Mouse (Mus musculus): ENCODE results near the gene Lexm. TPM values are rescaled to one million over a fixed set of nuclear protein-coding genes. Genes with fewer than 3 reads are reported as not detected.
A peak's percentile ranks its signal among the peaks of the same experiment; 100 is the strongest.

Lexm gene
- polyA plus RNA-seq, 1 experiment: not detected

DNA sequence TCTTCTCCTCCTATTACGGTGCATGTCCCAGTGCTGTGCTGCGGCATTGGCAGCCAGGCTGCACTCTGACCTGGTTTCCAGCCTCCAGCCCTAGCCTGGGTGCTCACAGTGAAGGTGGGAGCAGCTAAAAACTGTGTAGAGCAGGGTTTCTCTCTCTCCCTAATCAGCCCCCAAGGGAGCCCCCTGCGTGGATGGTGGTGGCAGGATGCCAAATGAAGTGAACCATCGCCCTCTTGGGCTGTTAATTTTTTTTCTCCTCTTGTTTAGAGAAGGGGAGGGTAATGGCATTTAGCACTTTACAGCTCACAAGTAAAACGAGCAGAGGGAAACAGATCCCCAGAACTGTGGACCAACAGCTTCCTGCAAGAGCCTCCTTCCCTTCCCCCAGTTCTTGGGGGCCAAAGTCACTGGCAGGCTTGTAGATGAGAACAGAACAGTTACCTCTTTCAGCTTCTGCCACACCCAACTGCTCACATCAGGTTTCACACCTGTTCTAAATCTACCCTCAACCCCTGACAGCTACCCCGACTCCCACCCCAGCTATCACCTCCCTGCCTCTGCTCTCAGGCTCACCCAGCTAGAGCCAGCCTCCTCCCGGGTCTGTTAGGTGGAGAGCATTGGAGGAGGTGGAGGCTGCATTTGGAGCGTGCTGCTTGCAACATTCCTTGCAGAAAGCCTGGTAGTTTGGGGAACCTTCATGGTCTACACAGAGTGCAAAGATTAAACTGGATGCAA lies 26.6 kb upstream of the Lexm start:
- TF ChIP-seq CTCF (IDR thresholded peaks at IDR 0.05; ENCODE audit: borderline replicate concordance, control insufficient read depth, extremely low read depth, insufficient read depth, low read length, poor library complexity) (no peak), POLR2A (IDR thresholded peaks at IDR 0.05; ENCODE audit: control insufficient read depth, extremely low read depth, insufficient read depth, low read length, poor library complexity) (no peak)
- H3K27me3 ChIP-seq (ENCODE audit: control insufficient read depth, insufficient read depth, low read length): no peaks in the 10 kb centered on the region
- no peak overlapping the region for H3K27ac ChIP-seq (ENCODE audit: control insufficient read depth, insufficient read depth, low read length)
- 28% methylated on average over 8 of the region's 8 CpGs for WGBS
- no peak for DNase-seq
- no peaks in the 10 kb centered on the region for H3K4me1 ChIP-seq (replicated peaks; ENCODE audit: control insufficient read depth, insufficient read depth, low read length)
- H3K36me3 ChIP-seq (ENCODE audit: control insufficient read depth, insufficient read depth, low read length): no peaks in the 10 kb centered on the region
- H3K4me3 ChIP-seq (ENCODE audit: control insufficient read depth, insufficient read depth, low read length): no peak overlapping the region

DNA sequence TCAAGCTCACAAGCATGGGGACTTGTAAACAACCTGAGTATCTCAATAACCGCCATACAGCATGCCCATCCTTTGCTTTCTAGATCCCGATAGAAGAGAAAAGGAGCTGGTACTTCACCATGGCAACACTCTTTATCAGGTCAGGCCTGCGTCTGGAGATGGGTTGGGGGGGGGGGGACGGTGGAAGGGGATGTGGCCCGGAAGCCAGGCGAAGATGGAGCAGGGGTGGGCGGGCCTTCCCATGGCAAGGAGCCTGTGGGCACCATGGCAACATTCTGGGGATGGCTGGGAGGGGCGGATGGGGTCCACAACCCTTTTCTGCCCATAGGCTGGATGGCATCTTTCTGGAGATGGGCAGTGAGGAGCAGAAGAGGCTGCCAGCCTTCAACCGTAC lies 17.0 kb upstream of the Lexm start:
- Histone ChIP-seq H3K4me1 (replicated peaks; ENCODE audit: control insufficient read depth, insufficient read depth, low read length) (no peaks in the 10 kb centered on the region), H3K36me3 (ENCODE audit: control insufficient read depth, insufficient read depth, low read length) (no peaks in the 10 kb centered on the region), H3K27me3 (ENCODE audit: control insufficient read depth, insufficient read depth, low read length) (no peaks in the 10 kb centered on the region), H3K4me3 (ENCODE audit: control insufficient read depth, insufficient read depth, low read length) (no peak overlapping the region), H3K27ac (ENCODE audit: control insufficient read depth, insufficient read depth, low read length) (no peak overlapping the region)
- TF ChIP-seq POLR2A (IDR thresholded peaks at IDR 0.05; ENCODE audit: control insufficient read depth, extremely low read depth, insufficient read depth, low read length, poor library complexity) (no peak), CTCF (IDR thresholded peaks at IDR 0.05; ENCODE audit: borderline replicate concordance, control insufficient read depth, extremely low read depth, insufficient read depth, low read length, poor library complexity) (no peak)
- WGBS: 69% methylated on average over 9 of the region's 9 CpGs
- DNase-seq: no peak

DNA sequence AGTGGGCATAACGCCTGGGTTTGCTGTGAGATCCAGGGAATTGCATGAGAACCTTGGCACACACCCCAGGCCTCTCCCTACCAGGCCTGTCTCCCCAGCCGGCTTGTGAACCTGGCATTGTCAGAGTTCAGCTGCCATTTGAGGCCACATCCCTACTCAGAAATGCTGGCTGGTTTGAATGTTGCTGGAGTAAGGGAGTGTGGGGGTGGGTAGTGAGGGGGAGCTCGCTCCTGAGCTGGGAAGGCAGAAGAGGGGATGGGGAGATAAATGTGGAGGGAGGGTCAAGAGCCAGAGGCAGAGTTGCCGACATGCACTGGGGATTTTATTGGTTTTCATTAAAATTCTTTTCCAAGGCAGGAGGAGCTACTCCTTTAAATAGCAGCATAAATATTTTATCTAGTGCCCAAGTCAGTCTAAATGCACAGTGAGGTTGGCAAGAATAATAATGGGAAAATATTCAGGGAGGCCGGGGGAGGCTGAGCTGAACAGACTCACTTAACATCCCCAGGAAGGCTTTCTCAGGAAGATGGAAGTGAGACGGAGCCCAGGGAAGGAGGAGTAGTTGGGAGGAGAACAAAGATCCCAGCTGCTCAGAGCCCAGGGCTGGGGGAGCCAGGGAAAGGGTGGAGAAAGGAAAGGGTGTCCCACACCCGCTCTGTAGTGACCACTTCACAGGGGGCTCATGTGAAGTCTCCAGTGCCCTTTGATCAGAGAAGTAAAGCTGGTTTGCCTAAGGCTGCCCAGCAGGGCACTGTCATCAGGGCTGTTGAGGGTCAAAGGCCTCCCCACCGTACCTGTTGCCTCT lies 16.4 kb upstream of the Lexm start:
- whole genome bisulfite sequencing: 83% methylated on average over 8 of the region's 8 CpGs

DNA sequence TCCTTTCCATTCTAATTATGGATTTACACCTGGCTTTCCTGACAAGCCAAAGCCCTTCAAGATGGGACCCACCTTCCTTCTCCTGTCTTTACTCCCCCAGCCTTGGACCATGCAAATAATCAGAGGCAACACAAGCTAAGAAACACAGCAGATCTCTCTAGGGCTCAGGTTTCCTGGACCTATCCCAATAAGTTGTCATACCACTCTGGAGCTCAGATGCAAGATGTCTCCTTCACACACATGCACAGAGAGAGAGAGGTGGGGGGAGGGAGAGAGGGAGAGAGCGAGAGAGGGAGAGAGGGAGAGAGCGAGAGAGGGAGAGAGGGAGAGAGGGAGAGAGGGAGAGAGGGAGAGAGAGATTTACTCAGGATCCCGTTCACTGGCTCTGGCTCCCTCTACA lies 15.3 kb upstream of the Lexm start:
- no peak overlapping the region for H3K27ac ChIP-seq (ENCODE audit: control insufficient read depth, insufficient read depth, low read length)
- no peaks in the 10 kb centered on the region; the same call in 1 of the 2 replicates for H3K27me3 ChIP-seq (ENCODE audit: control insufficient read depth, insufficient read depth, low read length)
- no peak for TF ChIP-seq CTCF (IDR thresholded peaks at IDR 0.05; ENCODE audit: borderline replicate concordance, control insufficient read depth, extremely low read depth, insufficient read depth, low read length, poor library complexity)
- TF ChIP-seq POLR2A (IDR thresholded peaks at IDR 0.05; ENCODE audit: control insufficient read depth, extremely low read depth, insufficient read depth, low read length, poor library complexity): no peak
- H3K36me3 ChIP-seq (ENCODE audit: control insufficient read depth, insufficient read depth, low read length): no peaks in the 10 kb centered on the region
- 87% methylated on average over 1 of the region's 3 CpGs for WGBS
- DNase-seq: no peak
- no peak overlapping the region for H3K4me3 ChIP-seq (ENCODE audit: control insufficient read depth, insufficient read depth, low read length)
- H3K4me1 ChIP-seq (replicated peaks; ENCODE audit: control insufficient read depth, insufficient read depth, low read length): no peaks in the 10 kb centered on the region

More for the DNA sequence above, 16.4 kb upstream of the Lexm start:
- Histone ChIP-seq H3K27ac (ENCODE audit: control insufficient read depth, insufficient read depth, low read length) (no peak overlapping the region), H3K4me3 (ENCODE audit: control insufficient read depth, insufficient read depth, low read length) (no peak overlapping the region), H3K27me3 (ENCODE audit: control insufficient read depth, insufficient read depth, low read length) (no peaks in the 10 kb centered on the region), H3K4me1 (replicated peaks; ENCODE audit: control insufficient read depth, insufficient read depth, low read length) (no peaks in the 10 kb centered on the region), H3K36me3 (ENCODE audit: control insufficient read depth, insufficient read depth, low read length) (no peaks in the 10 kb centered on the region)
- no peak for DNase-seq
- TF ChIP-seq CTCF (IDR thresholded peaks at IDR 0.05; ENCODE audit: borderline replicate concordance, control insufficient read depth, extremely low read depth, insufficient read depth, low read length, poor library complexity) (no peak), POLR2A (IDR thresholded peaks at IDR 0.05; ENCODE audit: control insufficient read depth, extremely low read depth, insufficient read depth, low read length, poor library complexity) (no peak)

DNA sequence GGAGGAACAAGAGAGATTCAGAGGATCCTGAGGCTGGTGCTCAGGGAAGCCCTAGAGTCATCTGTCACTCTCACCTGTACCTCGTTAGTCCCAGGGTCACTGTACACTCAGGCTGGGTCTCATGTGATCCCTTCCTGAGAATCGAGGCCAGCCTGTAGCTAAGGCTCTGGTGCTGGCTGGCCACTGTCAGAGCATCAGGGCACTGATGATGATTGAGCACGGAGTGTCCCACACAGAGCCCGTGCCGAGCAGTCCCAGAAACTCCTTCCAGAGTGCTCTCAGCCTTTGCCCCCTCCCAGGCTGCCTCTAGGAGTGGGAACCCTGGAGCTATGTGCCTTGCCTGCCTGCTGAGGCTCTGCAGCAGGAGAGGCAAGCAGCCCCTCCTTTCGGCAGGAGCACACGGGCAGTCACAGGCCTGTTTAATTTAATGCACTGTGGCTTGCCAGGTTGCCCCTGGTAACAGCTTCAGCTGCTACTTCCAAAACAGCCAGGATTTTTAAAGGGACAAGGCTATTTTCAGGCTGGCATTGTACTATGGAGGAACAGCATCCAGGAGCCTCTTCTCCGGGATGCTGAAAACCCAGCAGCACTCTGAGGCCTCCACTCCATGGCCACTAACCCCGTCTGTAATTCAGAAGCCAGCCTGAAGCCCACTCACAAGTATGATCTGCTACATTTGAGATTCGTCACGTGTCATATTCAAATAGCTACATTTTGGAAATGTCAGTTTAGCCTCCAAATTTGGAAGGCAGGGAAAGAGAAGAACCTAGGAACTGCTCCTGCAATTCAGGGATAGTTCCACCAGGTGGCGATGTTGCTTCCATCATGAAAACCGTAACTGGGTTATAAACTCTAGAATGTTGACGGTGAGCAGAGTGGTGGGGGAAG lies 13.5 kb upstream of the Lexm start:
- peak; percentile 56 for DNase-seq
- H3K4me1 ChIP-seq (replicated peaks; ENCODE audit: control insufficient read depth, insufficient read depth, low read length): no peaks in the 10 kb centered on the region

DNA sequence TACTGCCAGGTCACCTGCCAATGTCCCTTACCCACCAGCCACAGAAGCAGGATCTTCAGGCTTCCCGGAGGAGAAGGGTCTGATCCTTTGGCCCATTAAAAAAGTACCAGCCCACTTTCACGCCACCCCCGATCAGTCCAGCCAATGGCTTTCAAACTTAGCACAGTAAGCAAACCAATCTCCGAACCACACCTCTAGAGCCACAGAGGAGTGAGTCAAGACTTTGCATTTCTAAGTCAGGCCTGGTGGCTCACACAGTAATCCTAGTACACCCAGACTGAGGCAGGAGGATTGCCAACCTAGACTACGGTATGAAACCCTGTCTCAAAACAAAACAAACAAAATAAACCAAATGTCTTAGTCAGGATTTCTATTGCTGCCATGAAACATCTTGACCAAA lies 12.3 kb upstream of the Lexm start:
- Histone ChIP-seq H3K4me3 (ENCODE audit: control insufficient read depth, insufficient read depth, low read length) (no peak overlapping the region), H3K27ac (ENCODE audit: control insufficient read depth, insufficient read depth, low read length) (no peak overlapping the region), H3K36me3 (ENCODE audit: control insufficient read depth, insufficient read depth, low read length) (no peaks in the 10 kb centered on the region), H3K4me1 (replicated peaks; ENCODE audit: control insufficient read depth, insufficient read depth, low read length) (no peaks in the 10 kb centered on the region), H3K27me3 (ENCODE audit: control insufficient read depth, insufficient read depth, low read length) (no peaks in the 10 kb centered on the region; the same call in 1 of the 2 replicates)
- TF ChIP-seq POLR2A (IDR thresholded peaks at IDR 0.05; ENCODE audit: control insufficient read depth, extremely low read depth, insufficient read depth, low read length, poor library complexity) (no peak), CTCF (IDR thresholded peaks at IDR 0.05; ENCODE audit: borderline replicate concordance, control insufficient read depth, extremely low read depth, insufficient read depth, low read length, poor library complexity) (no peak)
- DNase-seq: no peak
- 80% methylated on average over 5 of the region's 5 CpGs for WGBS

More for the DNA sequence above, 13.5 kb upstream of the Lexm start:
- Histone ChIP-seq H3K4me3 (ENCODE audit: control insufficient read depth, insufficient read depth, low read length) (no peak overlapping the region), H3K36me3 (ENCODE audit: control insufficient read depth, insufficient read depth, low read length) (no peaks in the 10 kb centered on the region), H3K27me3 (ENCODE audit: control insufficient read depth, insufficient read depth, low read length) (no peaks in the 10 kb centered on the region; the same call in 1 of the 2 replicates), H3K27ac (ENCODE audit: control insufficient read depth, insufficient read depth, low read length) (no peak overlapping the region)
- TF ChIP-seq POLR2A (IDR thresholded peaks at IDR 0.05; ENCODE audit: control insufficient read depth, extremely low read depth, insufficient read depth, low read length, poor library complexity): no peak
- no peak for TF ChIP-seq CTCF (IDR thresholded peaks at IDR 0.05; ENCODE audit: borderline replicate concordance, control insufficient read depth, extremely low read depth, insufficient read depth, low read length, poor library complexity)
- 45% methylated on average over 14 of the region's 14 CpGs for WGBS
